35 mouse cellular contexts compared by ENCODE assay signal in genomic region chr10:85157451-85157850, GRCm38 (mm10).
"Had no signal": no experiment of that assay in that cellular context is flagged by ENCODE, and none has a peak within 500 bp of the region (broad histone marks: within the 10 kb centered on the region; RNA-seq: fewer than 3 reads in every experiment).

No protein-coding gene starts in this region.

- H3K9me3 ChIP-seq: heart, embryonic 12.5 days; heart, embryonic 13.5 days; heart, embryonic 15.5 days; hindbrain, embryonic 10.5 days; hindbrain, embryonic 12.5 days; hindbrain, embryonic 13.5 days; hindbrain, embryonic 15.5 days; intestine, embryonic 15.5 days; kidney, embryonic 15.5 days had no signal

- H3K9ac ChIP-seq: heart, embryonic 12.5 days; heart, embryonic 13.5 days; heart, embryonic 15.5 days; hindbrain, embryonic 12.5 days; hindbrain, embryonic 13.5 days; hindbrain, embryonic 14.5 days; hindbrain, embryonic 15.5 days; intestine, embryonic 15.5 days; kidney, embryonic 15.5 days had no signal

- H3K27ac ChIP-seq: heart, embryonic 13.5 days; heart, embryonic 15.5 days; hindbrain, embryonic 10.5 days; hindbrain, embryonic 12.5 days; hindbrain, embryonic 13.5 days; hindbrain, embryonic 14.5 days; hindbrain, embryonic 15.5 days; hindbrain, postnatal 0 days; intestine, embryonic 15.5 days; kidney, embryonic 15.5 days; kidney, postnatal 0 days; layer of hippocampus, adult 2 months; left cerebral cortex, adult 2 months had no signal

- H3K4me1 ChIP-seq: heart, embryonic 12.5 days; hindbrain, embryonic 12.5 days; hindbrain, embryonic 13.5 days; intestine, embryonic 15.5 days; kidney, embryonic 15.5 days had no signal

- ATAC-seq: hindbrain, embryonic 16.5 days; hindbrain, postnatal 0 days; inflammation-experienced regulatory T-cells, adult 6 months; intestine, embryonic 15.5 days; intestine, embryonic 16.5 days; intestine, postnatal 0 days had no signal

- H3K27me3 ChIP-seq: heart, embryonic 12.5 days; heart, embryonic 13.5 days; heart, embryonic 15.5 days; hindbrain, embryonic 12.5 days; hindbrain, embryonic 13.5 days; hindbrain, embryonic 15.5 days; intestine, embryonic 15.5 days; kidney, embryonic 15.5 days had no signal

- H3K36me3 ChIP-seq: heart, embryonic 12.5 days; heart, embryonic 13.5 days; heart, embryonic 15.5 days; hindbrain, embryonic 10.5 days; hindbrain, embryonic 12.5 days; hindbrain, embryonic 13.5 days; hindbrain, embryonic 15.5 days; intestine, embryonic 15.5 days; kidney, embryonic 15.5 days had no signal

- DNase-seq: heart, postnatal 10 days; heart, postnatal 14 days; heart, postnatal 36 days; heart, postnatal 4 days; kidney, adult 11 months; kidney, adult 18-20 months; kidney, adult 2 months; kidney, adult 8-10 months; kidney, adult 9 months; kidney, postnatal 10 days; kidney, postnatal 14 days; kidney, postnatal 25 days; kidney, postnatal 36 days; kidney, postnatal 4 days; layer of hippocampus, adult 9-11 months; layer of hippocampus, postnatal 36 days had no signal

- H3K4me3 ChIP-seq: heart, embryonic 12.5 days; heart, embryonic 13.5 days; heart, embryonic 15.5 days; hindbrain, embryonic 10.5 days; hindbrain, embryonic 12.5 days; hindbrain, embryonic 13.5 days; hindbrain, embryonic 15.5 days; intestine, embryonic 15.5 days; kidney, embryonic 15.5 days; layer of hippocampus, adult 2 months; left cerebral cortex, adult 2 months had no signal

- H3K4me2 ChIP-seq: heart, embryonic 11.5 days; heart, embryonic 12.5 days; heart, embryonic 13.5 days; heart, embryonic 15.5 days; hindbrain, embryonic 12.5 days; hindbrain, embryonic 13.5 days; hindbrain, embryonic 14.5 days; hindbrain, embryonic 15.5 days; intestine, embryonic 15.5 days; kidney, embryonic 15.5 days had no signal
